Mouse (Mus musculus) neural tube, embryonic 11.5 days (tissue): ENCODE measurements around the gene Zmym3. TPM values are rescaled to one million over a fixed set of nuclear protein-coding genes. Genes with fewer than 3 reads are reported as not detected.
"Not testable (repeated sequence)": the region's sequence is repeated elsewhere in the genome, so short reads cannot be mapped to it uniquely, and the experiment has no call there.

ENCODE experiments used
- ATAC-seq: fragments of 200-750 bp; cut with Nextera tagmentation; 2 replicates; pipeline ENCODE4 v1.8.0; 2017; ENCODE audit warnings: moderate number of reproducible peaks, mild to moderate bottlenecking, moderate TSS enrichment, moderate library complexity; ENCODE audit not compliant: insufficient read depth, low FRiP score, low TSS enrichment
- DNase-seq: peaks from one replicate; pipeline ENCODE4 v3.0.0-alpha.2; 2015; ENCODE audit warnings: low spot score
- H3K27ac ChIP-seq: fragments of 300-500 bp; sonication (generic); 2 replicates; pipeline ENCODE4 v1.5.1; 2014; ENCODE audit warnings: low read depth, mild to moderate bottlenecking, low read length
- H3K27me3 ChIP-seq: fragments of 300-500 bp; sonication (generic); 2 replicates; pipeline ENCODE4 v1.6.1; 2014; ENCODE audit warnings: mild to moderate bottlenecking, low read length, mixed read lengths; ENCODE audit not compliant: control insufficient read depth, insufficient read depth
- H3K36me3 ChIP-seq: fragments of 300-500 bp; sonication (generic); 2 replicates; pipeline ENCODE4 v1.6.1; 2014; ENCODE audit warnings: mild to moderate bottlenecking, low read length, moderate library complexity, mixed read lengths; ENCODE audit not compliant: control insufficient read depth, insufficient read depth
- H3K4me1 ChIP-seq: fragments of 300-500 bp; sonication (generic); 2 replicates; pipeline ENCODE4 v1.6.1; 2014; ENCODE audit warnings: low read length, mixed read lengths; ENCODE audit not compliant: control insufficient read depth, insufficient read depth
- H3K4me2 ChIP-seq: fragments of 300-500 bp; sonication (generic); 2 replicates; pipeline ENCODE4 v1.6.1; 2014; ENCODE audit warnings: low read depth, mild to moderate bottlenecking, moderate library complexity
- H3K4me3 ChIP-seq: fragments of 300-500 bp; sonication (generic); 2 replicates; pipeline ENCODE4 v1.5.1; 2014; ENCODE audit warnings: low read depth, low read length
- H3K9ac ChIP-seq: fragments of 300-500 bp; sonication (generic); 2 replicates; pipeline ENCODE4 v1.6.1; 2014; ENCODE audit warnings: mild to moderate bottlenecking, low read length
- H3K9me3 ChIP-seq: fragments of 300-500 bp; sonication (generic); 2 replicates; pipeline ENCODE4 v1.6.1; 2016; ENCODE audit warnings: low read length; ENCODE audit not compliant: control insufficient read depth
- WGBS: fragments of 180-500 bp; shearing (Covaris S2); extraction: QIAGEN DNeasy Blood & Tissue Kit; methylation state at CpG from one replicate; pipeline ENCODE4 v1.1.7; 2014; 5-methylcytosine and 5-hydroxymethylcytosine counted together
- polyA plus RNA-seq: library from polyadenylated mRNA; unstranded; fragments of >200 nt; fragmentation: Nextera tagmentation; extraction: Ambion mirVana; gene quantifications from 2 replicates; pipeline ENCODE4 v1.2.1, GENCODE M21; 2014

Zmym3 gene
- polyA plus RNA-seq, 1 experiment from 2014 or later: 25.7 TPM

DNA sequence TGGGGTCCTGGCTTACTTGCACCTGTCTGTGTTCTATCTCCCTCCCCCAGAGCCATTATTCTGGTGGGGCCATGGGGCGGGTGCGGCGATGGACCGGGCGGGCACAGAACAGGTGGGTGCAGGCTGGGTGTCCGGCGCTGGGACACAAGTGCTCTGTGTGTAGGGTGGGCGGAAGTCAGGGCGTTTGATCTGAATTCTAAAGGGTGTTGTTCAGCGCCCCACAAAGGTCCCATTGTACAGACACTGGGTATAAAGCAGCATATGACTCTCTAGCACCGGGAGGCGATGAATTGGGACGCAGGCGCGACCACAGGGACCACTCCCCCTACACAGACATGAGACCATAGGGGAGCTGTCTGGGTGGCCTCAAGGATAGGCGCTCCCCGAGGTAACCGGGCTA, 37.2 kb downstream of the Zmym3 start:
- Histone ChIP-seq H3K36me3 (no peaks in the 10 kb centered on the region; the same call in 1 of the 2 replicates), H3K4me2 (no peak overlapping the region), H3K9me3 (no peaks in the 10 kb centered on the region), H3K9ac (no peak overlapping the region), H3K27ac (no peak overlapping the region), H3K27me3 (peaks cover 35% of the 10 kb centered on the region), H3K4me3 (no peak overlapping the region), H3K4me1 (no peaks in the 10 kb centered on the region)
- DNase-seq (no peak), ATAC-seq (no peak)
- 32% methylated on average over 18 of the region's 18 CpGs for WGBS

DNA sequence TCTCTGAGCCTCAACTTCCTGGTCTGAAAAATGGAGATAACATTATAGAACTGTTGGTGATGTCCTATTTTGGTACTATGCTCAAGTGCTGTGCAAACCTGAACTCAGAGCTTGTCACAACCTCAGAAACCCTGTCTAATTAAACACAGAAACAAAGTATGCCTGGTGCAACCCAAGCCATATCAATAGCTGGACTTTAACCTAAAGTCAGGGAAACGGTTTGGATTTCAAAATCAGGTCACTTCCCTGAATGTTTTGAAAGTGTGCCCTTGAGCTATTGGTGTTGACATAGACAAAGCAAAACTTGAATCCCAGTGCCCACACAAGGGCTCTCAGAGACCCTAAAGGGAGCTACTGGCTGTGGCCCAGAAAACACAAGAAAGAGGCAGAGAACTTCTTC, 40.9 kb downstream of the Zmym3 start:
- ATAC-seq: no peak
- no peak for DNase-seq
- Histone ChIP-seq H3K9ac (no peak overlapping the region), H3K27ac (no peak overlapping the region), H3K4me2 (no peak overlapping the region), H3K9me3 (no peaks in the 10 kb centered on the region), H3K4me1 (no peaks in the 10 kb centered on the region), H3K4me3 (no peak overlapping the region), H3K36me3 (no peaks in the 10 kb centered on the region; the same call in 1 of the 2 replicates), H3K27me3 (peaks cover 28% of the 10 kb centered on the region)
- 86% methylated on average over 1 of the region's 1 CpGs for WGBS

DNA sequence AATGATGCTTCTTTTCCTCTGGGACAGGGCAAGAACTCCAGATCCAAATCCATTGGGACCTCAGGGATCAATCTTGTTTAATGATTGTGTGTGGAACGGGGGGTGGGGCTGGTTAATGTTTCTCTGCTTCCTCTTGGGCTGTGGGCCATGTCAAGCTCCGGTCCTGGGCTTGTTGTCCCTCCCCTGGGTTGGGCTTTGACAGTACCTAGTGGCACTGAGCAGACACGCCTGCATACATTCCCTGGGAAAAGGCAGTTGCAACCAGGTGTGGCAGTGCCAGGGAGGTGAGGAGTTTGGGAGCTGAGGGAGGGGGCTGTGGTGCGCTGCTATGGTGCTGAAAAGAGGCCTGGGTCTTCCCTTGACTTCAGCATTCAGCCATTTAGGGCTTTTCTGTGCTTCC, 43.6 kb downstream of the Zmym3 start:
- Histone ChIP-seq H3K4me1 (no peaks in the 10 kb centered on the region), H3K4me3 (no peak overlapping the region), H3K4me2 (no peak overlapping the region), H3K9ac (no peak overlapping the region), H3K9me3 (no peaks in the 10 kb centered on the region), H3K27ac (no peak overlapping the region), H3K27me3 (peaks cover 2% of the 10 kb centered on the region; the same call in 1 of the 2 replicates), H3K36me3 (no peaks in the 10 kb centered on the region)
- WGBS: 76% methylated on average over 4 of the region's 4 CpGs
- DNase-seq (no peak), ATAC-seq (no peak)

DNA sequence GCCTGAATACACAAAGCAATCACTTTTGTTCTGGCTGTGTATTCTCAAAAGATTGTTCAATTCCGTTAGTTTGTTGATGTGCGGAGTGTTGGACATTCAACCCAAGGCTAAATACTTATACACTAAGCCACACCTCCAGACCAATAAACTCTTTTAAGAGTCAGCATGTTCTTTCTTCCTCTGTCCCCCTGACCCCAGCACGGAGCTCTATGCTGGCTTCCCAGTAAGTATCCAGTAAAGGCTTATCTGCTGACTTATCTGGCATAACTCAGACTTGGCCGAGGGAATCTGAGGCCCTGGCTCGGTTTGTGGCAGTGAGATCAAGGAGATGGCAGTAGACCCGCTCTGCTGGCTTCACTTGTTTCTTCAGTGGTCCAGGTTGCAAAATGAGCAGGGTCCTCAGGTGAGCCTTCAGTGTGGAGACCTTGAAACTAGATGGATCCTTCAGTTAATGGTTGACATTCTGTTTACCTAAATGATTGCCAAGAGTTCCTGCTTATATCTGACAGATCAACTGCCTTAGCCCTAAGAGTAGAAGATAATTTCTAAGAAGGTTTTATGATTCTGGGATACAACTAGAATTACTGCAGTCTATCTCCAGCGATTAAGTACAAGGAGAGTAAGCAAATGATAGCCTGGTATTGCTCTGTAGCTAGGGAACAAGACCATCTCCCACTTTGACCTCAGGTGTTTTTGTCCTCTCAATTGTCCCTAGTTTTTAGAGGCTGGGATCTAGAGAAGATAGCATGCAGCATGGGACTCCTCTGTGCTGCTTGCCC, 44.3 kb downstream of the Zmym3 start, which contains the start of gene Gjb1:
TSS of gene Gjb1 (plus strand) at position 189 of the 779 bp plus-strand sequence.
- Histone ChIP-seq H3K27me3 (no peaks in the 10 kb centered on the region), H3K27ac (no peak within 1 kb of the TSS), H3K36me3 (no peaks in the 10 kb centered on the region), H3K9ac (no peak within 1 kb of the TSS), H3K9me3 (no peaks in the 10 kb centered on the region), H3K4me2 (no peak within 1 kb of the TSS), H3K4me1 (no peaks in the 10 kb centered on the region), H3K4me3 (no peak within 1 kb of the TSS)
- no peak for DNase-seq
- no peak for ATAC-seq
- WGBS: 85% methylated on average over 7 of the region's 7 CpGs

DNA sequence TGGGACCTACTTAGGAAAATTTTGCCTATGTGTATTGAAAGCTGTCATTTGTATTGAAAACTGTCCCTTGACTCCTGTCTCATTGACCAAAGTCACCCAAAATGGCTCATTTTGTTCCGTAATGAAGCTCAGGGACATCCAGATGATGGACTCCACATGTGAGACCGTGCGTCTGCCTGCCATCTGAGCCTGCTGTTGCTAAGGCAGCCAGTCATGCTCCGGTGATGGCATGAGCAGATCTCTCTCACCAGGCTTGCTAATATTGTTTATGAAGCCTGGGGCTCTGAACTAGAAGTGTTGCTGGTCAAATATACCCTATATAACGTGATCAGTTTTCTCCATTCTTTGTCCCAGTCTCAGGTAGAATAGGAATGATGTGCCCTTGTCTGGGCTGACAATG, 47.7 kb downstream of the Zmym3 start:
- H3K4me1 ChIP-seq: no peaks in the 10 kb centered on the region
- H3K9me3 ChIP-seq: no peaks in the 10 kb centered on the region
- ATAC-seq: no peak
- H3K36me3 ChIP-seq: no peaks in the 10 kb centered on the region
- H3K27ac ChIP-seq: no peak overlapping the region
- H3K4me3 ChIP-seq: no peak overlapping the region
- DNase-seq: no peak
- H3K27me3 ChIP-seq: no peaks in the 10 kb centered on the region
- no peak overlapping the region for H3K4me2 ChIP-seq
- 65% methylated on average over 5 of the region's 5 CpGs for WGBS
- no peak overlapping the region for H3K9ac ChIP-seq

DNA sequence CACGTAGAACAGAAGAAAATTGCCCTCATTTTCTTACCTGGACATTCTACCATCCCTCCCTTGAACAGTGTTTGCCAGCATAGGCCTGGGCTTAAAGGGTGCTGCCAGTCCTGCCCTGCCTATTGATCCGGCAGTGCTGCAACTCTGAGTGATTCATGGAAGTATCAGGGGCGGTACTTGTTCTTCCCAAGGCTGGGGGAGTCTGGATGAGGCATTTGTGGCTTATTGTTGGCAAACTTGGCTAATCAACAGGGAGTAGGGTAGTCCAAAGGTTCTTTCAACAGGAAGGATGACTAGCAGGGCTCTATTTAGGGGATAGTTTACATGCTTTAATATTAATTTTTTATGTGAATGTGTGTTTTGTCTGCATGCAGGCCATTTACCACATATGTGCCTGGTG, 50.1 kb downstream of the Zmym3 start:
- DNase-seq (no peak), ATAC-seq (no peak)
- H3K27me3 ChIP-seq: no peaks in the 10 kb centered on the region
- no peak overlapping the region for H3K9ac ChIP-seq
- no peaks in the 10 kb centered on the region for H3K9me3 ChIP-seq
- no peaks in the 10 kb centered on the region for H3K4me1 ChIP-seq
- no peak overlapping the region for H3K27ac ChIP-seq
- H3K36me3 ChIP-seq: no peaks in the 10 kb centered on the region
- WGBS: 78% methylated on average over 3 of the region's 3 CpGs
- H3K4me3 ChIP-seq: no peak overlapping the region
- no peak overlapping the region for H3K4me2 ChIP-seq

DNA sequence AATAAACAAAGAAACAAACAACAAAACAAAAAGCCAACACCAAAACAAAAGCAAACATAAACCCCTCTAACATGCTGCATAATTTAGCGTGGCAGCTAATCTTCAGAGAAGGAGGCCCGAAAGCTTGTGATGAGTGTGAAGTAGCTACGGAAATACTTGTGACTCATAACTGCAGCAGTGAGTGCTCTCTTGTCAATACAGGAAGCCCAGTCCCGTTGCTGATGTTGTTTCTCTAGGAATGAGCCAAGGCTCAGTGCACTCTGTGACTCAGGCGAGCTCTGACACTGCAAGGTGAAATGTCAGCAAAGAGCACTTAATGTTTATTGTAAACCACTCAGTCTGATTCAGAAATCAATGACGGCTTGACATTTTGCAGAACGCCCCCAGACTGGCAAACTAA, 51.6 kb downstream of the Zmym3 start:
- Histone ChIP-seq H3K4me2 (no peak overlapping the region), H3K27me3 (no peaks in the 10 kb centered on the region), H3K9me3 (no peaks in the 10 kb centered on the region), H3K36me3 (no peaks in the 10 kb centered on the region), H3K4me3 (no peak overlapping the region), H3K9ac (no peak overlapping the region), H3K27ac (no peak overlapping the region), H3K4me1 (no peaks in the 10 kb centered on the region)
- DNase-seq (no peak), ATAC-seq (no peak)
- WGBS: 81% methylated on average over 7 of the region's 7 CpGs

DNA sequence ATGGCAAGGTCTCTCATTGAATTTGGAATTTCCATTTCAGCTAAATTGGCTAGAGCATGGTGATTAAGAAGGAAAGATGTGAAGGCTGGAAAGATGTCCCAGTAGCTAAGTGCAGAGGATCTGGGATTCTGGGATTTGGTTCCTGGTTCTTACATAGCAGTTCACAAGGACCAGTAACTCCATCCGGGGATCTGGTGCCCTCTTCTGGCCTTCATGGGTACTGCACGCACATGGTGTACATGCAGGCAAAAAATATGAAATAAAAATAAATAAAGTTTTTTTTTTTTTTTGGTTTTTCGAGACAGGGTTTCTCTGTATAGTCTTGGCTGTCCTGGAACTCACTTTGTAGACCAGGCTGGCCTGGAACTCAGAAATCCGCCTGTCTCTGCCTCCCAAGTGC, 61.7 kb downstream of the Zmym3 start:
- H3K4me1 ChIP-seq, H3K4me3 ChIP-seq, H3K27ac ChIP-seq, H3K27me3 ChIP-seq, H3K9me3 ChIP-seq, H3K9ac ChIP-seq, H3K4me2 ChIP-seq, H3K36me3 ChIP-seq, DNase-seq, ATAC-seq: not testable (repeated sequence)
- WGBS: 60% methylated on average over 4 of the region's 4 CpGs
